In the genomic region with DNA sequence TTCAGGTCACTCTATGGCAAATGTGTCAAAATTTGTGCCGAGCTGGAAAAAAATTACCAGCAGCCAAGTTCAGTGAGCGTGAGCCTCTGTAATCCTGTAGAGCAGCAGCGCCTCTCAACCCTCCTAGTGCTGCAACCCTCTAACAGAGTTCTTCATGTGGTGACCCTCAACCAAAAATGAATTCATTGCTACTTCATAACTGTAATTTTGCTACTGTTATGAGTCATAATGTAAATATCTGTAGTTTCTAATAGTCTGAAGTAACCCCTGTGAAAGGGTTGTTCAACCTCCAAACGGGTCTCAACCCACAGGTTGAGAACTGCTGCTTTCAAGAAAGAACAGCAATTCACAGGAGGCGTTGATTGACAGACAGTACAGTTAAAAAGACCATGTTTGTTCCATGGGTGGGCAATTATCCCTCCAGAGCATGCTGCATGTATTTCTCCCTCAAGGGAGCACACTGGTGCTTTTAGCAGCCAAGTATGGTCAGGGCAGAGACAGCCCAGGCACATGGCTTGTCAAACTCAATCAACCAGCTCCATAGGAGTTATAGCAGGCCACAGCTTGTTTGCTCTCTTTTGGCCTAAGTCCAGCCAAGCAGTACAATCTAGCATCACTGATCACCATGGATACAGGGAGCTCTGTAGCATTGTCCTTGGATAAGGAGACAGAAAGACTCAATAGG, we compare ENCODE assay signal across 10 mouse cellular contexts. TPM values are rescaled to one million over a fixed set of nuclear protein-coding genes. Genes with fewer than 3 reads are reported as not detected.
DNase-seq lines count a peak whose midpoint lies in the region; ATAC-seq and TF ChIP-seq lines count a peak whose summit lies in the region.
"Had no signal": no experiment of that assay in that cellular context is flagged by ENCODE, and none has a peak within 500 bp of the region (broad histone marks: within the 10 kb centered on the region; RNA-seq: fewer than 3 reads in every experiment).

No protein-coding gene starts in this region.

- no peaks in the 10 kb centered on the region for H3K27me3 ChIP-seq in forebrain, embryonic 13.5 days
- H3K27me3 ChIP-seq in limb, embryonic 14.5 days (ENCODE audit: control insufficient read depth, insufficient read depth, low read length), result no peaks in the 10 kb centered on the region

- TF ChIP-seq POLR2A in limb, embryonic 14.5 days (IDR thresholded peaks at IDR 0.05; ENCODE audit: borderline replicate concordance, extremely low read depth, insufficient read depth, insufficient read length), result no peak

- H3K4me1 ChIP-seq in forebrain, embryonic 13.5 days, result peaks cover 12% of the 10 kb centered on the region
- H3K4me1 ChIP-seq in limb, embryonic 14.5 days (ENCODE audit: control insufficient read depth, insufficient read depth, low read length), result no peaks in the 10 kb centered on the region
- H3K4me1 ChIP-seq: megakaryocyte, embryonic 14.5 days had no signal

- H3K4me3 ChIP-seq in forebrain, embryonic 13.5 days, result no peak overlapping the region
- no peak overlapping the region for H3K4me3 ChIP-seq in limb, embryonic 14.5 days (replicated peaks; ENCODE audit: low read length)
- H3K4me3 ChIP-seq: megakaryocyte, embryonic 14.5 days had no signal

- peak; percentile 13 for DNase-seq in adrenal gland, adult 8-10 months
- no peak for DNase-seq in adrenal gland, postnatal 25 days
- peak; percentile 16 for DNase-seq in A20 (ENCODE audit: low read depth, low spot score)
- DNase-seq in limb, embryonic 14.5 days (ENCODE audit: low spot score), result peak; percentile 44
- DNase-seq in kidney, postnatal 36 days, result no peak
- DNase-seq in thymus, postnatal 4 days, result no peak

- H3K27ac ChIP-seq in forebrain, embryonic 13.5 days, result no peak overlapping the region
- H3K27ac ChIP-seq in limb, embryonic 14.5 days (replicated peaks; ENCODE audit: low read depth, low read length), result no peak overlapping the region

- no peak overlapping the region for H3K4me2 ChIP-seq in forebrain, embryonic 13.5 days
- H3K4me2 ChIP-seq in limb, embryonic 14.5 days (replicated peaks; ENCODE audit: low read depth, low read length, severe bottlenecking), result no peak overlapping the region

- H3K9ac ChIP-seq in forebrain, embryonic 13.5 days, result no peak overlapping the region
- no peak overlapping the region for H3K9ac ChIP-seq in limb, embryonic 14.5 days (ENCODE audit: low read depth, low read length, severe bottlenecking)

- no peaks in the 10 kb centered on the region for H3K36me3 ChIP-seq in forebrain, embryonic 13.5 days (ENCODE audit: poor library complexity, severe bottlenecking)
- no peaks in the 10 kb centered on the region for H3K36me3 ChIP-seq in limb, embryonic 14.5 days (ENCODE audit: control insufficient read depth, insufficient read depth, low read length)

- 65% methylated on average over 5 of the region's 5 CpGs for WGBS in forebrain, embryonic 13.5 days
- 72% methylated on average over 5 of the region's 5 CpGs for WGBS in limb, embryonic 14.5 days

- no peaks in the 10 kb centered on the region for H3K9me3 ChIP-seq in forebrain, embryonic 13.5 days (replicated peaks)
- H3K9me3 ChIP-seq in limb, embryonic 14.5 days (ENCODE audit: control insufficient read depth, low read length), result no peaks in the 10 kb centered on the region

- peak; percentile 94 for ATAC-seq in forebrain, embryonic 13.5 days
- peak; percentile 44; the same call in 1 of the 2 replicates for ATAC-seq in limb, embryonic 14.5 days (ENCODE audit: low FRiP score, low read depth)
- ATAC-seq in megakaryocyte-erythroid progenitor cell, adult 5-6 weeks (replicated peaks; ENCODE audit: low FRiP score, low TSS enrichment, poor library complexity, severe bottlenecking), result no peak

RNA-seq across cellular contexts. Expression of gene Slc26a4, which starts 21.0 kb away (rescaled TPM):
- total RNA-seq in adrenal gland, adult 8-10 months (2022), result 10 to 100 TPM in 2 of 4 experiments, 1 to 10 TPM in 2; 6.0 to 11.5 (median 9.1) TPM
- total RNA-seq in adrenal gland, postnatal 25 days (2021), result 4.8 and 8.1 TPM in 2 replicates
- polyA plus RNA-seq in forebrain, embryonic 13.5 days (2015; fragmentation: Nextera tagmentation; extraction: Ambion mirVana), result 0.05 TPM in 1 of 2 replicates, not detected in the other
- 0.05 and 0.06 TPM in 2 replicates for polyA plus RNA-seq in limb, embryonic 14.5 days (2012; rRNA removed)
- not detected in 2 replicates for polyA plus RNA-seq in limb, embryonic 14.5 days (2014; fragmentation: Nextera tagmentation; extraction: Ambion mirVana)
- not detected in 2 replicates for total RNA-seq in megakaryocyte-erythroid progenitor cell, adult 5-6 weeks (2014; fragmentation: Nextera tagmentation)
- total RNA-seq in megakaryocyte-erythroid progenitor cell, adult 5-6 weeks (2017), result not detected in 2 replicates
- polyA plus RNA-seq: C2C12 had no signal

RNA-seq across cellular contexts. Expression of gene Bcap29, which starts 53.7 kb away (rescaled TPM):
- 10 to 100 TPM; 21.5 to 34.5 (median 28.0) TPM for total RNA-seq in adrenal gland, adult 8-10 months (2022)
- 22.1 and 26.5 TPM in 2 replicates for total RNA-seq in adrenal gland, postnatal 25 days (2021)
- 27.1 and 30.0 TPM in 2 replicates for polyA plus RNA-seq in forebrain, embryonic 13.5 days (2015; fragmentation: Nextera tagmentation; extraction: Ambion mirVana)
- polyA plus RNA-seq in limb, embryonic 14.5 days (2012; rRNA removed), result 10.3 and 13.5 TPM in 2 replicates
- polyA plus RNA-seq in limb, embryonic 14.5 days (2014; fragmentation: Nextera tagmentation; extraction: Ambion mirVana), result 32.5 and 34.0 TPM in 2 replicates
- 75.6 and 85.6 TPM in 2 replicates for total RNA-seq in megakaryocyte-erythroid progenitor cell, adult 5-6 weeks (2014; fragmentation: Nextera tagmentation)
- 59.7 and 70.3 TPM in 2 replicates for total RNA-seq in megakaryocyte-erythroid progenitor cell, adult 5-6 weeks (2017)

Comparison
In these comparisons a context has a peak if more than half of its experiments do, and no peak if none do; other contexts are left out.
1. DNase-seq: peak in adrenal gland, adult 8-10 months (single experiment), A20 (single experiment) and limb, embryonic 14.5 days (single experiment); none in adrenal gland, postnatal 25 days (single experiment), kidney, postnatal 36 days (0 of 2) and thymus, postnatal 4 days (single experiment).